Mouse (Mus musculus) heart, adult 2 months (tissue): ENCODE results near the gene Chst3.

Source experiments
- CTCF ChIP-seq: fragments of 200-600 bp; IDR thresholded peaks from 2 replicates; pipeline ENCODE4 v1.8.1; 2022; ENCODE audit warnings: antibody characterized with exemption, mild to moderate bottlenecking, moderate library complexity
- EP300 ChIP-seq: fragments of 200-500 bp; IDR thresholded peaks from 2 replicates; pipeline ENCODE4 v1.6.1; 2011; ENCODE audit warnings: low read depth, low read length, control low read depth; ENCODE audit not compliant: insufficient read depth
- POLR2A ChIP-seq: fragments of 200-500 bp; IDR thresholded peaks from 2 replicates; pipeline ENCODE4 v1.6.1; 2011; ENCODE audit warnings: mild to moderate bottlenecking, low read depth, low read length, control low read depth; ENCODE audit not compliant: insufficient read depth

DNA sequence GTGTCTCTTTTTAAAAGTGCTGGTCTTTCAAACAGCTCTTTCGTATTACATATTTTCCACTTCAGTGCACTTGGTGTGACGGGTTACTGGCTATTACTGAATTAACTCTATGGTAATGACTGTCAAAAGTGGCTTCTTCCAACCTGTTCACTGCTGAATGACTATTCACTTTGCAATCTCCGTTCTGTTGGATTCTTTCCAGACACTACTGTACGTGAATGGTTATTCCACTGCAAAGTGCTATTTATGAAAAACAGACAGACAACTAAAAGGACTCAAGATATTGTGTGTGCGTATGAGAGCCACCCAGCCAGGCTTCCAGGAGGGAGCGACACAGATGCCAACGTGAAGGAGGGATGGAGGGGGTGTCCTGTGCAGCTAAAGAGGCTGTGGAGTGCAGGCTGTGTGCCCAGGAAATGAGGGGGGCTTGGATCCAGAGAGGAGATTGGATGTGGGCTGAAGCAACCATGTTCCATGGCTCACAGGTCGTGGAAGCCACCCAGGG lies 7.5 kb downstream of the Chst3 start:
- TF ChIP-seq CTCF (no peak), EP300 (no peak), POLR2A (no peak)
